Mouse (Mus musculus) frontal cortex, postnatal 10 days (tissue): ENCODE measurements at regions not wholly inside any gene's neighbourhood (a gene's known extent, or its start where the extent isn't known, plus 50 kb on each side); places are given as distances from the start of the nearest gene placed in this dataset.
A peak's percentile ranks its signal among the peaks of the same experiment; 100 is the strongest.

Experiments used
- DNase-seq, 2 experiments: peaks; one replicate each; pipeline ENCODE4 v3.0.0; 2022; ENCODE audit warnings: low spot score in 2 of 2, mixed read lengths in 1 of 2

DNA sequence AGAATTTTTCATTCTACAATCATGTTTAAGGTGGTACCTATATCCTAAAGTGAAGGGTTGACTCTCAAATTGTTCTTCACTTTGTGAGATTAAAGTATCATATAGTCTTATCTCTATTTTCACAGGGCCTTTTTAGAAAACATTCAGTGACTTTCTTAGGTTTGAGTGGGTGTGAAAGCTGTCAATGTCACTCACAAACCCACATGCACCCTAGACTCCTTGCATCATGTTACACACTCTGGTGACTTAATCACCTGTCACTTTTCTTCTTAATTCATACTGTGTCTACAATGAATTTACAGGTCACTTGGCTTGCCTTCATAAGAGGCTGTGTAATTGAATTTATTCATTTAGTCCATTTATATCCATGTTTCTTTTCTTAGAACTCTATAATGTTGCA is 1026.8 kb upstream of the Alcam start:
- no peak for DNase-seq

DNA sequence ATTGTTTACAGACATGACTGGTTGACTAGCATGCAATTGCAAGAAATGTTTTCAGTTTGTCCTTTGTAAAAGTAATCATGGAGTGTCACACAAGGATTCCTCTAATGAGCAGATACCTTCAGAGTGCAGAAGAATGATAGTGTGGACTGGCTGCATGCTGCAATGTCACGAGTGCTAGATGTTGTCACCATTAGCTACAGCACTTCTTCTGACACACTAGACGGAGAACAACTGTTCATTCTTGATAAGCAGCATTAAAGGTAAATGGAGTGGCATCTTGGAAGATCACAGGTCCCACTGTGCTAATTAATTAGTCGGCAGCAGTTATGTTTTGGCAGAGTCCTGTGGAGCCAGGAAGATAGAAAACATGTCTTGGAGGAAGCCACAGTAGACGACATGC is 985.6 kb upstream of the Alcam start:
- no peak for DNase-seq

DNA sequence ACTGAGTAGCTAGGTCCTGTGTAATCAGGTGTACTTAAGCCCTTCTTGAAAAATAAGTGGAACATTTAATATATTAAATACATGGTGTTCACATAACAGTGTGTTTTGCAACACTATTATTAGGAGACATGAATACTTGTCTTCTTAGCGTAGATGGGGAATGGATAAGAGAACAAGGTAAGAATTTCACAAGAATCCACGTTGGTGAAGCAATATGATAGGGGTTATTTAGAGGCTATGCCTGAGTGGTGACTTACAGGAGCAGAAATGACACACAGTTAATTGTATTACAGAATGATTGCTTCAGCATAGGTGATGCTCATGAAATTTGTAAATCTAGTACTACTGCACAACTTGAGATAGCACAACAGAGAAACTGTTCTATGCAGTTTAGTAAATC is 964.5 kb upstream of the Alcam start:
- DNase-seq: no peak

DNA sequence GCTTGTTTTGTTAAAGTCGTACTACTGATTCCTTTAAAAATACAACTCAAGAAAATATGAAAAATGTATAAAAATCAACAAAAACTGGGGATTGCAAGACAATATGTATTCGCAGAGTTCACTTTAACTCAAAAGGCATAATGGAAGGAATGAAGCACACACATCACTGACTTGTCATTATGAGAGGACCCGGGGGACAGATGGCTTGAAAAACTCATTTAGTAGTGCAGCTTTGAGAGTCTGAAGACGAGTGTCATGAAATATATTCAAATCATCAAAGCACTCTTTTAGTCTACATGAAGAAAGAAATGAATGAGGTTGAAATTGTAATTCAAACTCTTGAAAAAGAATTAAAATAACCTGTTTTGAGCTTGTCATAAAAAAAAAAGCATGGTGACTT is 931.3 kb upstream of the Alcam start:
- DNase-seq: no peak

DNA sequence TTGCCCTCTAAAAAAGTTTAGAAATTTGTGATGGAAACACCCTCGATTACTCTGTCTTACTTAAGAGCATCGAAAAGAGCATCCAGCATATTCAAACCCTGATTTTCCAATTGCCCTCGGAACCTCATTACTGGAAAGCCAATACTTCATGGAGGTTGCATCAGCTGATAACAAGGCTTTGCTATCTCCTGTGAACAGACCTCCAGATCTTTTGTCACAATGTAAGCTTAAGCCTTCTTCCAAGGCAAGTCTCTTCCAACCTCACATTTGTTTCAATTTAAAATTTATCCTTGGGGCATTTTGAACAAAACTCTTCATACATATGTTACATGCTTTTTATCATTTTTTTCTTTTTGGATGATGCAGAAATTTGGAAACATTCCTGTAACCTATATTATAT is 888.3 kb upstream of the Alcam start:
- no peak for DNase-seq

DNA sequence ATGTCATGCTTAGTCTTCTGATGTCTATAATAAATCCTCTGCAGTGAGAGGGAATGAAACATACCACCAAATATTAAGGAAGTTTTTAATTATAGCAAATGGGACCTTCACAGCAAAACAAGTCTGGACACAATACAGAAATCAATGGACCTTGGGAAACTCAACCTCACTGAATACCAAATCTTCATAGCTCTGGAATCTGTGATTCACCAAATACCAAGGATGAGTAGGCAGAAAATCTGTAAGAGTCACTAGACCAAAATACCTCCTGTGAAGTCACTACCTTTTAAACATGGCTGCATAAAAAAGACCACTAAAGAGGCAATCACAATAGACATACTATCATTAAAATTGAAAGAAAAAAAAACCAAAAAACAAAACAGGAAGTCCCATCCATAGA is 872.5 kb upstream of the Alcam start:
- no peak for DNase-seq

DNA sequence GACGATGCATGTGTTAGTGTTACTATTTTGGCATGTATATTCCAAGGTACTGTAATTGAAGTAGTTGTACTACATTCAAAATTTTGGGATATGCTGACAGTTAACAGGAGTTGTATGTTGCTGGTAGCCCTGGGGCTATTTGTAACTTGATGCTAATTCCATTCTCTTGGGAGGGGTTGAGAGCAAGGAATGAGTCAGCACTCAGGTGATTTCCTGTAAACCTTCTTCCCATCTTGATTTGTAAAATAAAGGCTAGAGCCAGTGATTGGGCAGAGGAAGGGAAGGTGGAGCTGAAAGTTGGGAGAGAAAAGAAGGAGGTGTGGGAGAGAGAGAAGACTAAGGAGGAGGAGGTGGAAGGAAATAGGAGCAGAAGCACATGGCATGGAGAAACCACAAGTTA is 838.2 kb upstream of the Alcam start:
- no peak for DNase-seq

DNA sequence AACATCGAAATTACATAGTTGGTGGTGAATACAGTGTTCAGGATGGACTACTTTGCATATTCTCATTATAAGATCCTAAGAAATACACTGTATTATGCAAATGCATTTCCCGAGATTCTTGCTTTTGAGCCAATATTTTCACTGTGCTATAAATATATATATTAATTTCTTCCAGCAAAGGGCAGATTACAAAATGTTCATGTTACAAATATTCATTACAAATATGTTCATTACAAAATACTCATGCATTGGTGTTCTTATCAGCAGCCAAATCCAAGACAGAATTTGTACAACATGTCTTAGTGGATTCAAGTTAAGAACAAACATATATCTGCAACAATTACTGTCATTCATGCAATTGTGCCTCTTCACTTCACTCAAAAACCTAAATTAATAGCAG is 828.1 kb upstream of the Alcam start:
- no peak for DNase-seq

DNA sequence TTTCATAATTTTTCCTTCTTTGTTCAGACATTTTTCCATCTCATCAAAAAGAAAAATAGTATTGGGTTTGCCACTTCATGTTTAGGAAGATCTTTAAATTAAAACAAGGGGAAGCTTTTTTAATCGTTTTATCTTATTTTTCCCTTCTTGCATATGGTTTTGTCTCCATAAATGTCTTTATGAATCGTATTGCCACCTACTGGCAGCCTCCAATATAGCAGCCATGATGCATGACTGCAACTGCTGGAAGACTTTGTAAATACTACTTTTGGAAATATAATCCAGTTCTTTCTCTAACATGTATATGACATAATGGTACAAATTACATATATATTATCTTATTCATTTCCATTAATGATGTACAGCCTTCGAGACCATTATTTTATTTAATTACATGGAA is 812.2 kb upstream of the Alcam start:
- DNase-seq: peak; percentile 8 to 48

DNA sequence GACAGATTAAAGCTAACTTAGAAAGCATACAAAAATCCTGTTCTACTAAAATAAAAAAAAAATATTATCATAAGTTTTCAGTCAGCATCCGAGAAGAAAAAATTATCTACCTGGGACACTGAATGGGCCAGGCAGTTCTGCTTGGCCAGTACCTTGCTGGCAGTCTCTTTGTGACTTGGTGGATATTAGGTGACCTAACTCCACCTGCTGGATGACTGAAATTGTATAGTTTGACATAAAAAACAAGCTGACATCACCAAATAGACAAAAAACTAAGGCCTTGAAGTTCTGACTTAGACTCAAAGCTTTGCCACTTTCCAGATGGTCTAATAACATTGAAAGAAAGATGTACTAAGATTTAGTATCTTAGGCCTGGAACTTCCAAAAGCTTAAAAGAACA is 791.5 kb upstream of the Alcam start:
- no peak for DNase-seq

DNA sequence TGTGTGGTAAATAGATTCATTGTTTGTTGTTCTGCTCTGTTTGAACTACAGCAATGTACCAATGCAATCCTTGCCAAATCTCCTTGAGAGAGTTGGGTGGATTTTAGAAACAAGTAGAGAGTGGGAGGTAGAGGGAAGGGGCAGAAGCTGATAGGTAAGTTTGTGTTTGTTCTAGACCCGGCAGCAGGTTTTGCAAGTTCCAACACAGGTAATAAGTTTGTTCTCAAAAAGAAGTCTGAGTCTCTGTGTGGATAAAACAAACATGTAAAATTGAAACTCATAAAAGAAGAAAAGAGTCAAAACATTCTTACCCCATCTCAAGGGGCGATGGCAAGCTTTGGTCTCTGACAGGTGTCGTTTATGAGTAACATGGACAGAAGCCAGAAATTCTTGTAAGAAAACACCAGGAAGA is 788.3 kb upstream of the Alcam start:
- no peak for DNase-seq

DNA sequence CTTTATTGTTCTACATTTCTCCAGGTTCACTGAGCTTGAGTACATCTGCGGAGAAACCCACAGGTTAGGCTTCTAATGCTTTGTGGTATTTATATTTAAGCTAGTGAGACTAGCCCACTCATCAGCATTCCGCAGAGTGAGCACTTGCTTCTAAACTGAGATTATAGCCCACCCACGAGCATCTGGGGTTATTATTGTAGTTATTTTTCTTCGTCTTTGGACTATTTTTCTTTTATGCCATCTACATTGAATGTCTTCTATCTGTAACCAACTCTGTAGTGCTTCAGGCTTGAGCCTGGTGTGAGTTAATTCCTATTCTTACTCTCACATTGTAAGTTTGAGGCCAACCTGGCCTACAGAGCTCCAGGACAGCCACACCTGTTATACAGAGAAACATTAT is 765.0 kb upstream of the Alcam start:
- DNase-seq: no peak

DNA sequence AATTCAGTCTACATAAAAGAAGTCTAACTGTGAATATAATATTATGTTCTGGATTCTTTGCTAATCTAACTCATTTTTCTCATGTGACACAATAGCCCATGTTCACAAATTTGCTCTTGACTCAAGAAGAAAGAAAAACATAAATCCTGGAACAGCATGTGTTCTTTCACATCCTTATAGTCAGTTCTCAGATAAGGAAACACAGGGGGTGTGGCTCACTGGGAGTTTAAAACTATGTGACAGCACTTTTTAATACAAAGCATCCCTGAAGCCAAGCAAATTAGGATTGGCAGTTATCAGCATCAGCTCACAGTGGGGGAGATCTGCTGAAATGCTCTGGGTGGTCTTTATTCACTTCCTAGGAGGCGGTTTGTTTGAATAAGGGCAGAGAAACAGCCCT is 747.6 kb upstream of the Alcam start:
- no peak for DNase-seq

DNA sequence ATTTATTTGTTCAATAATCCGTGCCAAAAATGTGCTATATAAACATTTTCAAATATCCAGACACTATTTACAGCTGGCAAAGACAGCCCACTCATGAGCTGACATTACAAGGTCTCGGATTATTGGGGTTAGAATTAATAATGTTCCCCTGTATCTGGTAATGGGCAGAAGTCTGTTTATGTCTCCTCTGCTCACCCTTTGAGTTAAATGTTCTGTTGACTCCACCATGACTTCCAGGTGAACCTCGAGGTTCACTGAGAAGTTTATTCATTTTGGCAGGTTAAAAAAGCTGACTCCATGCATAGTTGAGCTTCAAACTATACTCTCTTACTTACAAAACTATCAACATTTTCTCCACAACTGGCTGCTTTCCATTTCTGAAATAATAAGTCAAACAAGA is 732.6 kb upstream of the Alcam start:
- DNase-seq: no peak

DNA sequence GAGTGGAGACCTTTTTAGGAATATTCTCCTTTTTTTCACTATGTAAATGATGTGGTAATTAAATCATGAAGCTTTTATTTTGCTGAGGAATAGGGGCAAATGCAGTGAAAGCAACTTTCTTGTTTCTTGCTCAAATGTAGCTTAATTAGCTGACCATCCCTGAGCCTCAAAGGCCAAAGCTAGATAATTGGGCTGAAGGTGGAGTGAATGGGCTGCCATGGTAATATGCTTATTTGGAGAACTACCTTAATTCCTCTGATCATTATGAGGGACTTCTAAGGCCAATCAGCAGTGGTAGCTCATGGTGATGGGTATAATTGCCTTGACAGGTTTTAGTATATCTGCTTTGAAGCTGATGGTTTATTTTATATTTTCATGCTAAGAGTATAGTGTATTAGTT is 702.5 kb upstream of the Alcam start:
- DNase-seq: no peak

DNA sequence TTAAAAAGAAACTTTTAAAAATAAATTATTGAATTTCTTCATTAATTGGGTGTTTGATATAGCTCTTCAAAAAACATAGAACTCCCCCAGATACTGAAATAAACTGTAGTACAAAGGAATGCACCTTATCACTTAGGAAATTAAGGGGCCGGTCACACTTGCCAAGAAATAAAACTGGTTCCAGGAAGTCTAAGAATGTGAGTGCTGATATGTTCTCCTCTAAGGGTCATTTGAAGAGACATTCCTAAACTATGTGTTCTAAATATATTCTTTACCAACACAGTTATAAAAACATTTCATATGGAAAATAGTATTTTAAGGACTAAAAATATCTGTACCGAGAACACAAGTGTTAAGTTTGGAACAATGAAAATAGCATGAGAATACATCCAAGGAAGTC is 676.8 kb upstream of the Alcam start:
- no peak for DNase-seq

DNA sequence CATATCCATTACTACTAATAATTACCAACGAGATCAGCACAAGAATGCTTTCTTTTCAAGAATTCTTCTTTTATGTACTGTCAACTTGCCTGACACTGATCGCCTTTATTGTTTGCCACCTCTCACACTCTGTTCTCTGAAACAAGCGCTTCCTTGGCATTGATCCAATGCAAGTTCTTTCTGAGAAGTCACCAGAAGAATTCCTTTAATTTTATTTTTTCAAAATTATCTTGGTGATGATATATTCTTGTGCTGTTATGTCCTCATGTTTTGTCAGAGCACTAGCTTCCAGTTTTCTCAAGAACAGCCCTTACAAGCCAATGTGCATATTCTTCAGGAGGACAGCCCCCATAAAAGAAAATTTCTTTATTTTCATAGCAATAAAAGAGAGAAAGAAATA is 654.9 kb upstream of the Alcam start:
- DNase-seq: no peak

DNA sequence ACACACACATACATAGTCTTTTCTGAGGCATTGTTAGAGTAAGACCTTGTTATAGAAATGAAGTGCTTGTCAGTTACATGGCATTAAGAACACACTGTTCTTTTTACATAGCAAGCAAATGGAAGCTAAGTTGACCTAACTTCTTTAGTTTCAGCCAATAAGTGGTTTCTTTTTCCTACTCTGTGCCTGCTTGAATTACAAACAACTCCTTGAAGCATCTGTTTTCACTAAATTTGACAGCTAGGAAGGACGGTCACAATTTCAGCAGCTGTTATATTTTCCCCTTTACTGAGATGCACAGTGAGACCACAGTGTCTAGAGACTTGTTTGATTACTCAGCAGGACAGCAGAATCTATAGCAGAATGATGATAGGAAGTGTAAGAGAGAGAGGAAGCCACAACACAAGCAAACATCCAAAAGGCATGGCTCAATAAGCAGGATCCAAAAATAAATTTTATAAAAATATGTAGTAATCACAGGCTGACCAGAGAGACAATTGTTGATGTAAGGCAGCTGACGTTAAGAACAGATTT is 641.6 kb upstream of the Alcam start:
- no peak for DNase-seq

DNA sequence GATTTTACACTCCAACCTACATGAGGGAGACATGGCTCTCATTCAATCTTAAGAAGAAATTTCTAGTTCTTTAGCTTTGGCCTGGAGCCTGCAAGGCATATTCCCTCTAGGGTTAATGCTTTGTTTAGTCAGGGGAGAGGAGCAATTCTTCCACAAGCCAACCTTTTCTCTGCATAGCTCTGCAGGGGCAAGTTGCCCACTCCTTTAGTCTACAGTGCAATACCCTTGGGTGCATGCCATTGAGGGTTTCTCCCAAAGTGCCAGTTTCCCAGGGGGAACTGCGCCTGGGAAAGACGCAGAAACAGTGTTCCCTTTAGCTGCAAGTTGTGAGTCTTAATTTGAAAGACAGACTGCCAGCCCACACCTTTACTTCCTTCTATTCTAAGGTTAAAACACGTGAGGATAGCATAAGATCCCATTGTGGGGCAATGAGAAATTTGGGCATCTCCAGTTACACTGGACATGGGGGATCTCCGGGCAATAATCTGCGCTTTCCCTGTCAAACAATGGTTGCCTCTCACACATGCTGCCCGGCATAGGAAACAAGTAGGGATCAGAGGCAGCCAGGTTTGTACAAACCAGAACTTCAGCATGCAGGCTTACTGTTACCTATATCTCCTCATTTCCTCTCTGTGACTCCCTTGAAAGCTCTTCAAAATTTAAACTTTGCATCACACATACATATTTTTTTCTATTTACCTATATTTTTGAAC is 620.1 kb upstream of the Alcam start:
- DNase-seq: peak; percentile 4 to 32

DNA sequence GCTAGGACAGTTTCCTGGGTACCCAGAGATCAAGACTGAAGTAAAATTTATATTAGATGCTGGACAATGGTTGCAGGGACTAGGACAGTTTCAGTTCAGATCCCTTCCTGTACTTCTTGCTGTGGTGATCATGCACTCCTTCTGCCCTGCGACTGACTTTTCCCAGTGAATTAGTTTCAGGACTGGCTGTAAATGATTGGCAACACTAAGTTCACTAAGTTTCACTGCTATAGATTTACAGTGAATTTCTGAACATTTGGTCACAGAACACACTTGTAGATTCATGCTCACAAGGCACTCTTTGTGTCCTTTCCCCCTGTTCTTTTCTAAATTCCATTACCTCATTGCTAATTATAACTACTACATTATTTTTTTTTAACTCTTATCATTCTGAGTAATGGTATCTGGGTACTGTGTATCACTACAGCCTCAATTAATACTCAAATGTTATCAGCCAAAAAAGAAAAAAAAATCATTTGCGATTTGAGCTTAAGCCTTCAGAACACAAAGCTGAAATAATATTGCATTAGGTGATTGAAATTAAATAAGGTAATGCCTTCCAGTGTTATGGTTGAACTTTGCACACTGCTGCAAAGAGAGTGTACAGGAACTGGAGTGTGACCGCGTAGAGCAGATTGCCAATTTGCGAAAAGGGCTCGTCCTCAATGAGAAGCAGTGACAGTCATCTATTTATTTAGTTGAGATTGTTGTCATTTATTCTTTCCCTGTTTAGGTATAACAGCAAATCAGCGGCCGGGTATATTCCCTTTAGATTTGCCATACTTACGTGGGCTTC is 618.2 kb upstream of the Alcam start:
- no peak for DNase-seq

DNA sequence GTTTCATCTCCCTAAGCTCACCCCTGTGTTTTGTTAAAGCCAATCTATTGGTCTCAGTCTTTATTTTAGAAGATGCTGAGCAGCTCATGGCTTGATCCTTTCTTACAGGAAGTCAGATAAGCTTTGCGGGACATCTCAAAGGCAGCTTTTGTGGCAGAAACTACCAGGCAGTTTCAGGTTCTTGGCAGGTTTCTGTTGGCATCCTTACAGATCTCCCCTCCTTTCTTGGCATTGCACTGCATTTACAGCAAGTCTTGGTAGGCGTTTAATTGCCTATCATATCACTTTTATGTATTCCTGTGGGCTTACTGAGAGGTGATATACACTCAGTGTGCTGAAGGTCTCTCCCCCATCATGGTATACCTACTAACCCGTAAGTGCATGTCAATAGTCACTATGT is 610.3 kb upstream of the Alcam start:
- DNase-seq: no peak

DNA sequence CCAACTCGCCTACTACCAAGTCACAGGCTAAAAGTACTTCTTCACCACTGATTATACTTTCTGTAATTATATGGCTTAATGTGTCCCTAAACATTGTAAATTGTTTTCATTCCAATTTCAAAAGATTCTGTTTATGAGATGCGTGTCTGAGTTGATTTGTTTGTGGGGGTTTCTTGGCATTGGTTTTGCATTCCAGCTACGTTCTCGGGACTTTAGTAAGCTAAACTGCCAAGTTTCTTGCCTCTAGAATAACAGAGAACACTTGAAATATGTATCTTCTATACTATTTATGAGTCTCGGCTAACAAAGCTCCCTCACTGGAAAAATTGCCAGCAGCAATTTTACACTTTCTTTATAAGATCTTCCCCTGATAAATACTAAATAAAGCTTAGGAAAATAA is 609.2 kb upstream of the Alcam start:
- no peak for DNase-seq

DNA sequence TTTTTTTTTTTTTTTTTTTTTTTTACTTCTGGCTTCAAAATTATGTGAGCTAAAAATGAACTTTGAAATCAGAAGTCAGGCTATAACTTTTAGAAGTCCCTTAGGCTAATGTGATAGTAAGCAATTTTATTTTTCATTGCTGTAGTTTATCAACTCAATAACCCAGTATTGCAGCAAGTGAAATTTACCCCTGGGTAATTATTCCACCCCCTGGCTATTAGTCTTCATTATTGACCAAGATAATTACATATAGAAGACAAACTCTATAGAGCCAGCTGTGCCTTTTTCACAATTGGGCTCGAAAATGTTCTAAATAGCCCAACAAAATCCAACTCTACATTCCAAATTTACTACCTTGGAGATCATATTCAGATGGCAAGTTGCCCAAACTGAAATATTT is 572.2 kb upstream of the Alcam start:
- DNase-seq: no peak
